Mouse (Mus musculus): ENCODE measurements around the gene Cdc27.
"Not testable (repeated sequence)": the region's sequence is repeated elsewhere in the genome, so short reads cannot be mapped to it uniquely, and the experiment has no call there.

GRCm38 (mm10) chr11:104543337-104543736, 7.1 kb downstream of the Cdc27 start:
- TF ChIP-seq HCFC1 (IDR thresholded peaks at IDR 0.05; ENCODE audit: borderline replicate concordance, insufficient read depth, low read length); CHD2 (IDR thresholded peaks at IDR 0.05; ENCODE audit: low read depth, low read length); ZC3H11A (IDR thresholded peaks at IDR 0.05; ENCODE audit: borderline replicate concordance, low read depth, low read length); MAFK (IDR thresholded peaks at IDR 0.05; ENCODE audit: insufficient read depth, low read depth, low read length); ZNF384 (IDR thresholded peaks at IDR 0.05; ENCODE audit: low read depth, low read length): not testable (repeated sequence)

All from ES-E14 (cell line).